Mouse (Mus musculus): ENCODE data around the gene Ell2. TPM values are rescaled to one million over a fixed set of nuclear protein-coding genes. Genes with fewer than 3 reads are reported as not detected.
"Not testable (repeated sequence)": the region's sequence is repeated elsewhere in the genome, so short reads cannot be mapped to it uniquely, and the experiment has no call there.

Ell2 gene
- polyA plus RNA-seq, 1 experiment from 2014 or later, result 2.4 TPM

GRCm38 (mm10) chr13:75711517-75711916 is 5.0 kb downstream of the Ell2 start:
- not testable (repeated sequence) for H3K36me3 ChIP-seq; H3K9ac ChIP-seq; ATAC-seq (ENCODE audit: low read depth); H3K27ac ChIP-seq (replicated peaks); H3K4me2 ChIP-seq; H3K4me3 ChIP-seq; H3K9me3 ChIP-seq
- Histone ChIP-seq H3K27me3 (peaks cover 14% of the 10 kb centered on the region), H3K4me1 (replicated peaks) (peaks cover 17% of the 10 kb centered on the region)
- WGBS, result 88% methylated on average over 4 of the region's 4 CpGs

- WGBS, result 85% methylated on average over 4 of the region's 5 CpGs
- H3K9me3 ChIP-seq; H3K36me3 ChIP-seq; H3K4me3 ChIP-seq; H3K27ac ChIP-seq (replicated peaks); ATAC-seq (ENCODE audit: low read depth); H3K4me2 ChIP-seq; H3K9ac ChIP-seq: not testable (repeated sequence)
- H3K4me1 ChIP-seq (replicated peaks), result peaks cover 17% of the 10 kb centered on the region
- peaks cover 14% of the 10 kb centered on the region for H3K27me3 ChIP-seq
Observed at GRCm38 (mm10) chr13:75712544-75712943, 6.0 kb downstream of the Ell2 start.

DNA sequence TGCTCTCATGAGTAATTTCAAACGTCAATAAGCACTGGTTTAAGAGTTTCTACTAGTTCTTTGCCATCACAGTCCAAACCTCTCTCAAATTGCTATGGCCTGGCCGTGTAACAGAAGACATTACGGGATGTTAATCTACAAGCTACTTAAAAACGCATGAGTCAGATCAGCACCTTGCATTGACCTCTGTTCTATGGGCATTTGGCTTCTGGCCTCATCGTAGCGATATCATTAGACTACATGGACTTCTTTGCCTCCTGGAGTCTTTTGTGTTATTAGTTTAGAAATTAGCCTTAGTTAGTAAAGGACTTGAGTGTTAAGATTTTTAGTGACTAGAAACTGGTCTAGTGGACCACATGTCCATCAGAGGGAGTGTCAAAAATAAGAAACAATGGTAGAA is 7.8 kb downstream of the Ell2 start:
- H3K4me2 ChIP-seq, result no peak overlapping the region
- no peak for ATAC-seq (ENCODE audit: low read depth)
- 94% methylated on average over 6 of the region's 6 CpGs for WGBS

GRCm38 (mm10) chr13:75717638-75718302 is 11.2 kb downstream of the Ell2 start:
- WGBS, result 77% methylated on average over 3 of the region's 3 CpGs
- H3K36me3 ChIP-seq, result no peaks in the 10 kb centered on the region
- no peak overlapping the region for H3K9ac ChIP-seq
- no peaks in the 10 kb centered on the region for H3K9me3 ChIP-seq
- no peak overlapping the region for H3K4me3 ChIP-seq
- no peak overlapping the region for H3K27ac ChIP-seq (replicated peaks)
- no peaks in the 10 kb centered on the region for H3K27me3 ChIP-seq
- no peak overlapping the region for H3K4me2 ChIP-seq
- H3K4me1 ChIP-seq (replicated peaks), result no peaks in the 10 kb centered on the region
- no peak for ATAC-seq (ENCODE audit: low read depth)

More for the DNA sequence above, 7.8 kb downstream of the Ell2 start:
- no peaks in the 10 kb centered on the region for H3K9me3 ChIP-seq
- H3K27ac ChIP-seq (replicated peaks), result no peak overlapping the region
- no peaks in the 10 kb centered on the region for H3K36me3 ChIP-seq
- H3K9ac ChIP-seq, result no peak overlapping the region
- peaks cover 5% of the 10 kb centered on the region for H3K27me3 ChIP-seq
- no peaks in the 10 kb centered on the region for H3K4me1 ChIP-seq (replicated peaks)
- H3K4me3 ChIP-seq, result no peak overlapping the region

GRCm38 (mm10) chr13:75718376-75718775 is 11.8 kb downstream of the Ell2 start:
- Histone ChIP-seq H3K9me3 (no peaks in the 10 kb centered on the region), H3K36me3 (no peaks in the 10 kb centered on the region)
- ATAC-seq (ENCODE audit: low read depth), result no peak

DNA sequence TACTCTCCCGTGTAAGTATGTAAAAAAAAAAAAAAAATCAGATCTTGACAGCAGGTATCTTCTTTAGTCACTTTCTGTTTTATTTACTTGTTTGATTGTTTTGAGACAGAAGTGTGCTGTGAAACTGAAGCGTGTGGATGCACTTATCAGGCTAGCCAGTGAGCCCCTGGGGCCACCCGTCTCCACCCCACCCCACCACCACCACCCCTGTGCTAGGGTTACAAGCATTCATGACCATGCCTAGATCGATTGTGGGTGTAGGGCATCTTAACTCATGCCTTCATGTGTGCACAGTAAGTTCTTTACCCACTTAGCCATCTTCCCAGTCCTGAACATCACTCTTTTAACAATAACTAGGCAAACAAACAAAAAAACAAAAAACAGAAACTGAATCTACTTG is 13.1 kb downstream of the Ell2 start:
- Histone ChIP-seq H3K4me1 (replicated peaks) (no peaks in the 10 kb centered on the region), H3K4me2 (no peak overlapping the region), H3K9ac (no peak overlapping the region), H3K27ac (replicated peaks) (no peak overlapping the region), H3K9me3 (no peaks in the 10 kb centered on the region), H3K4me3 (no peak overlapping the region), H3K36me3 (no peaks in the 10 kb centered on the region), H3K27me3 (no peaks in the 10 kb centered on the region)
- ATAC-seq (ENCODE audit: low read depth), result no peak
- 88% methylated on average over 4 of the region's 4 CpGs for WGBS

More at GRCm38 (mm10) chr13:75718376-75718775, 11.8 kb downstream of the Ell2 start:
- Histone ChIP-seq H3K27me3 (no peaks in the 10 kb centered on the region), H3K9ac (no peak overlapping the region), H3K4me3 (no peak overlapping the region), H3K27ac (replicated peaks) (no peak overlapping the region), H3K4me1 (replicated peaks) (no peaks in the 10 kb centered on the region), H3K4me2 (no peak overlapping the region)

- Histone ChIP-seq H3K9me3 (no peaks in the 10 kb centered on the region), H3K4me1 (replicated peaks) (peaks cover 10% of the 10 kb centered on the region), H3K27me3 (no peaks in the 10 kb centered on the region), H3K4me3 (no peak overlapping the region), H3K27ac (replicated peaks) (no peak overlapping the region), H3K4me2 (no peak overlapping the region), H3K36me3 (no peaks in the 10 kb centered on the region), H3K9ac (no peak overlapping the region)
- 58% methylated on average over 4 of the region's 4 CpGs for WGBS
- ATAC-seq (ENCODE audit: low read depth), result peak; percentile 91
Observed at GRCm38 (mm10) chr13:75726569-75727373, 20.2 kb downstream of the Ell2 start.

GRCm38 (mm10) chr13:75727932-75728331 is 21.4 kb downstream of the Ell2 start:
- Histone ChIP-seq H3K9me3 (no peaks in the 10 kb centered on the region), H3K9ac (no peak overlapping the region), H3K4me3 (no peak overlapping the region), H3K27me3 (no peaks in the 10 kb centered on the region), H3K27ac (replicated peaks) (no peak overlapping the region), H3K36me3 (no peaks in the 10 kb centered on the region), H3K4me1 (replicated peaks) (peaks cover 10% of the 10 kb centered on the region), H3K4me2 (no peak overlapping the region)
- ATAC-seq (ENCODE audit: low read depth), result no peak
- 84% methylated on average over 1 of the region's 1 CpGs for WGBS

DNA sequence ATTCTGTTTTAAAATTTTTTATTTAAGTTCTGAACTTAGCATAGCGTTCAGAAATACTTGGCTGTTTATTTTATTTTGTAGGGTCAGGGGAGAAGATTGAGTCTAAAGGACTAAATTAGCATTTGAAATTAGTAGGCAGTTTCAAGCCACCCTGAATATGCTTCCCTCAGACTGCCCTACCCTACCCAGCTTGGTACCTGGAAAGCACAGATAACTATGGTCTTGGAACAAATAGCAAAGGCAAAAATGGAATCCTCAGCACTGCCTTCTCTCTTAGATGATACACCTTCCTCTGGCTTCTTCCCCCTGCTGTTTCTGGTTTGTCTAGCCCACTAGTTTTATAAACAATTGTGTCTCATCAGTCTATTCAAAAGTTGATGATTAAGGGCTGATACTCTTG is 23.3 kb downstream of the Ell2 start:
- Histone ChIP-seq H3K27ac (replicated peaks) (no peak overlapping the region), H3K27me3 (no peaks in the 10 kb centered on the region), H3K9ac (no peak overlapping the region), H3K4me3 (no peak overlapping the region), H3K9me3 (no peaks in the 10 kb centered on the region), H3K36me3 (no peaks in the 10 kb centered on the region), H3K4me1 (replicated peaks) (peaks cover 10% of the 10 kb centered on the region), H3K4me2 (no peak overlapping the region)
- WGBS, result 93% methylated on average over 1 of the region's 1 CpGs
- no peak for ATAC-seq (ENCODE audit: low read depth)

DNA sequence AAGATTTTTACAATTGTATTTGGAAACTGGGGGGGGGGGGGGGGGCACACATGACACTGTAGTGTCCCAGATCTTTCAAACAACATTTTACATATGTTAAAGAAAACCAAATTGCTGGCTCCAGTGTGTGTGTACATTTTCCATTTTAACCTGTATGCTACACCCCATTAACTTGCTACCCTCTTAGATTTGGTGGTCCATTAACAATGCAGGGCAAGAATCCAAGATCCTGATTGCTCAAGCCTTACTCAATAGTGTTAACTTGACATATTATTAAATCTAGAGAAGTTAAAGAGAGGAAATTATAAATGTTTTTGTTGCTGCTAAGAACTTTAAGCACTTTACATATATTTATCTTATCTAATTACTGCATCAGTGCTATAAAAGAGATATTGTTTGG is 24.2 kb downstream of the Ell2 start:
- no peak overlapping the region for H3K4me2 ChIP-seq
- H3K4me3 ChIP-seq, result no peak overlapping the region
- H3K36me3 ChIP-seq, result no peaks in the 10 kb centered on the region
- peaks cover 10% of the 10 kb centered on the region for H3K4me1 ChIP-seq (replicated peaks)
- no peak overlapping the region for H3K27ac ChIP-seq (replicated peaks)
- H3K9ac ChIP-seq, result no peak overlapping the region
- H3K9me3 ChIP-seq, result no peaks in the 10 kb centered on the region
- no peak for ATAC-seq (ENCODE audit: low read depth)
- no peaks in the 10 kb centered on the region for H3K27me3 ChIP-seq

DNA sequence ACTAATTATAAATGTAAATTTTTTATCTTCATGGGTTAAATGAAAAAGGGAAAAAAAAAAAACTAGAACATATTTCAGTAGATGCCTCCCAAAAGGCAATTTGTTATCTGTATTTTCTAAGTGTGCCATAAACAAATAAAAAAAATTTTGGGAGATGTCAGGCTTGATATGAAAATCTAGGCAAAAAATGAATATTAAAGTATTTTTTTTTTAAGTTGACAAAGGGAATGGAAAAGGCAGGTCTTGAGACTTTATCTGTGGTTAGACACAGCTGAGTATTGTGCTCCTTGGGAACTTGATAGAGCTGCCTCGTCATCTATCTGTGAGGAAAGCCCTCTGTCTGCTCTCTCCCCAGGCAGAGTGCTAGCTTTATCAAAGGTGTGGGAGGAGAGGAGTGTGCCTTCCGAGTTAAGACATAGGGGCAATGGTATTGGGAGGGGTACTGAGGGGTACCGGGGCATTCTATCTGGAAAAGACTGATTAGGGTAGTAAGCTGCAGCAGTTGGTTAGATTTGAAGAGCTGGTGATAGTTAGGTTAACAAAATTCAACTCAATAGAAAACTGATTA is 27.1 kb downstream of the Ell2 start:
- H3K27me3 ChIP-seq, result no peaks in the 10 kb centered on the region
- H3K36me3 ChIP-seq, result no peaks in the 10 kb centered on the region
- no peak overlapping the region for H3K27ac ChIP-seq (replicated peaks)
- no peak for ATAC-seq (ENCODE audit: low read depth)
- no peaks in the 10 kb centered on the region for H3K4me1 ChIP-seq (replicated peaks)
- H3K9ac ChIP-seq, result no peak overlapping the region
- no peaks in the 10 kb centered on the region for H3K9me3 ChIP-seq
- H3K4me3 ChIP-seq, result no peak overlapping the region
- 81% methylated on average over 3 of the region's 3 CpGs for WGBS
- no peak overlapping the region for H3K4me2 ChIP-seq

- Histone ChIP-seq H3K9me3 (no peaks in the 10 kb centered on the region), H3K9ac (no peak overlapping the region), H3K4me3 (no peak overlapping the region), H3K27ac (replicated peaks) (no peak overlapping the region), H3K4me1 (replicated peaks) (no peaks in the 10 kb centered on the region), H3K36me3 (no peaks in the 10 kb centered on the region), H3K27me3 (no peaks in the 10 kb centered on the region), H3K4me2 (no peak overlapping the region)
- ATAC-seq (ENCODE audit: low read depth), result no peak
- WGBS, result 91% methylated on average over 5 of the region's 5 CpGs
Observed at GRCm38 (mm10) chr13:75734231-75734630, 27.7 kb downstream of the Ell2 start.

Measured in neural tube, embryonic 13.5 days (tissue).